Mouse (Mus musculus): ENCODE measurements around the gene Tfdp2.
A peak's percentile ranks its signal among the peaks of the same experiment; 100 is the strongest.
"Not testable (repeated sequence)": the region's sequence is repeated elsewhere in the genome, so short reads cannot be mapped to it uniquely, and the experiment has no call there.

Gene Tfdp2

DNA sequence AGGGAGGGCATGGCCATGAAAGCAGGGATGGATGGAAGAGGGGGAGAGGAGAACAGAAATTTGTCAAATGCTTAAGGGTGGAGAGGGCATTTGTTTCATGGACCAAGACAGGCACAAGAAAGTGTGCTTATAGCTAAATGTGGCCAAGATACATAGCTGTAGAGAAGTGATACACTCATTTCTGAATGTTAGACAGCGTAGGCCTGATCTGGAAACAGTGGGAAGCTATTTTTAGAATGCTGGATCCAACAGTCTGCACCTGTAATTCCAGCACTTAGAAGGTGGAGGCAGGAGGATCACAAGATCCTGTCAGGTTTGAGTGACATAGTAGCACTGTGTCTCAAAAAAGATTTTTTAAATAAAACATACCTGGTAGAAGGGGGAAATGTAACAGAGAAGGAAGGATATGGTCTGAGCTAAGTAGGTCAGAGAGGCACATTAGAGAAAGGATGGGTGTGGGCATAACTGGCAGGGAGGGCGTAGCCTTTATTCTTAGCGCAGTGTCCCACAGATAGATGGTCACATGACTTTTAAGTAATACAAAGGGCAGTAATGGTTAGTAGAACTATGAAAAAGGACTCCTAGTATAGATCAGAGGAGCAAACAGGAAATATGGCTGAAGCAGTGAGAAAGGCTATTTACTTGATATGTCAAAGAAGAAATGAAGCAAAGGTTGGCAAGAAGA lies 103.4 kb downstream of the Tfdp2 start:
- DNase-seq (ENCODE audit: low read depth, low spot score): no peak

DNA sequence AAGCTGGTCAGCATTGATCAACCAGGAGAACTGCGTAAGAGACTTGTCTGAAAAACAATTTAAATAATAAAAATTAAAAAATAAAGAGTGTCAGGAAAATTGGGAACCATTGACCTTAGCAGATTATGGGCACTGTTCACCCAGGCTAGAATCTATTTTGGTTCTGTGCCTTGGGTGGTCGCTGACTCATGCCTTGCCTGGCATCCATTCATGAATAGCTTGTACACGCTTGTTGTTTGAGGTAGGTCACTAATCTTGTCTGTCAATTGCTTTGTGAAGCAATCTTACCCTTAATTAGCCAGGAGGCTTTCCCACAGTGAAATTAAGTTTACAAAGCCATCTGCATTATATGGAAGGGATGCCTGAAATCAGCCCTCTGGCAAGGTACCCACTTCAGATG lies 112.7 kb downstream of the Tfdp2 start:
- no peak for DNase-seq (ENCODE audit: low read depth, low spot score)

DNA sequence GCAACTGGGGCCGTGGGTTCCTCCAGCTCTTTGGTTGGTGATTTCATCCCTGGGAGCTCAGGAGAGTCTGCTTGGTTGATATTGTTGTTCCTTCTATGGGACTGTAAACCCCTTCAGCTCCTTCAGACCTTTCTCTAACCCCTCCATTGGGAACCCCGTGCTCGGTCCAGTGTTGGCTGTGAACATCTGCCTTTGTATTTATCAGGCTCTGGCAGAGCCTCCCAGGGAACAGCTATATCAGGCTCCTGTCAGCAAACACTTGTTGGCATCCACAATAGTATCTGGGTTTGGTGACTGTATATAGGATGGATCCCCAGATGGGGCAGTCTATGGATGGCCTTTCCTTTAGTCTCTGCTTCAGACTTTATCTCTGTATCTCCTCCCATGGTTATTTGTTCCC lies 116.0 kb downstream of the Tfdp2 start:
- DNase-seq (ENCODE audit: low read depth, low spot score): no peak

DNA sequence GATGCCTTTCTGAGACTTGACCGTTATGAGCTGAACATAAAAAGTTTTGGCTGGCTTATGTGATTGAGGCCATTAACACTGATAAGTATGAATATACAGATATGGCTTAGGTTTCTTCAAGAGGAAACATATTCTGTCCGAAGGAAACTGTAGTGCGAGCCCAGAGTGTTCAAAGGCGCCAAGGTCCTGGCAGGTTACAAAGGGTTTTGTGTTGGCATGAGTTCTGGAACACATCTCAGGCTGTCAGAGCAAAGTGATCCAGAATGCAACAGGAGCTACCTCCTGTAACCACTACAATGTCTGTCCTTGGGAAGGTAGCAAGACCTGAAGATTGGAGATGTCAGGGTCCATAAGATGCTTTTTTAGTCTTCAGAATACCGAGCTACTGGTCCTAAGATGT lies 123.3 kb downstream of the Tfdp2 start:
- no peak for DNase-seq (ENCODE audit: low read depth, low spot score)

DNA sequence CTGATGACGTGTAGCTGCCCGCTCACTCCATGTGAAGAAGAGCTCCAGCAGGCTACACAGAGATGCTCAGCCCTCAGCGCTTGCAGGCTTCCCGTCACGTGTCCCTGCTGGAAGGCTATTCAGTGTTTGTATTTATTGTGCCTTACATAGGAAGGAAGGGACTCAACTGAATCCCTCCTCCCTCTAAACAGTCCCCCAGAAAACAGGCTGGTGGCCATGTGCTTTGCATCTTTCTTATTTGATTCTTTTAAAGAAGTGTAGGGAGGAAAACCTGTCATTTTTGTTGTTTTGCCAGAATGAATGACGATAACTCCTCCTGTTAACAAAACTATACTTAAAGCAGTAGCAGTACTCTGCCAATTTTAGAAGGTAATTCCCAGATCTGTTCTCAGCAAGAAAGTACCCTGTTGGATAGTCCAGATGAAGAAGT lies 124.5 kb downstream of the Tfdp2 start:
- DNase-seq (ENCODE audit: low read depth, low spot score): no peak

DNA sequence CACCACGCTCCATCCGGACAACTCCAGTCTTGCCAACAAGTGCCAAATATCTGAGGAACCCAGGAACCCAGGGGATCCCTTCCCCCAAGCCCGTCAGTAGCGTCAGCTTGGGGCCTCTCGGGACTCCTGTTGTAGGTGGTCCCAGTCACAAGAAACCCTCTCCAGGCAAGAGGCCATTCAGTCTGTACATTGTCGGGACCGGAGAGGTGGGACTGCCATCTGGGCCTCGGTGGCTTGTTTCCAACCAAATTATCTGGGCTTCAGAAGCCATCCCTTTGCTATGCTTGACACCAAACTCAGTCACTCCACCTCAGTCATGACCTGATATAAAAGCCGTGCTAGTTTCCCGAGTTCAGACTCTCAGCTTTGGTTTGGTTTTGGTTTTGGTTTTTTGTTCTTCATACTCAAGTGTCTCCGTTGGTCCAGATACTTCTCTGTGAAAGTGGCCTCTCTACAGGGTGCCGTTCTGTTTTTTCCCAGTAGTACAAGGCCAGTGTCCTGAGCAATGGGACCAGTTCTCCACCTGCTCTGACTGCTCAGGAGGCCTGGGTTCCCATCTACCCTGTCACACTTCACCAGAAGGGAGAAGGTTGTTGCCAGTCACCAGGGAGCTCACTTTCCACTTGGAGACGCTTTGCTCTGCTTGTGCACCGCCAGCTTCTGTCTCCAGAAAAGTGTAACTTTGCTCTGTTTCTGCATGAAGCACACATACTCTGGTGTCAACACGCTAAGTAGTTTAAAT lies 126.5 kb downstream of the Tfdp2 start:
- DNase-seq (ENCODE audit: low read depth, low spot score): no peak

DNA sequence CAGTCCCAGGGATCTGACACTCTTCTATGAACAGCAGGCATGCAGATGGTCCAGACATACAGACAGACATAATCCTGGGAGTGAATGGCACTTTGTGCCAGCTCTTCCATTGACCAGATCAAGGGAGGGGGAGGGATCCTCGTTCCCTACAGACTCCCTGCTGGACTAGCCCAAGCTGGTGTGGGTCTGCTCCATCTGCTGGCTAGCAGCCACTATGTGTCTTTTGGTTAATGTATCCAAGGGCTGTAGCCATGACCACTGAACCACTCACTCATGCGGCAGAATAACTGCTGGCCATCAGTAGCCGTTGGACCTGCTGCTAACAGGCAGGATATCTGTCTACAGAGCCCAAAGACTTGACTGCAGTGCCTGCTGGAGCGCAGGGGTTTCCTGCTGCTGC lies 128.4 kb downstream of the Tfdp2 start:
- no peak for DNase-seq (ENCODE audit: low read depth, low spot score)

DNA sequence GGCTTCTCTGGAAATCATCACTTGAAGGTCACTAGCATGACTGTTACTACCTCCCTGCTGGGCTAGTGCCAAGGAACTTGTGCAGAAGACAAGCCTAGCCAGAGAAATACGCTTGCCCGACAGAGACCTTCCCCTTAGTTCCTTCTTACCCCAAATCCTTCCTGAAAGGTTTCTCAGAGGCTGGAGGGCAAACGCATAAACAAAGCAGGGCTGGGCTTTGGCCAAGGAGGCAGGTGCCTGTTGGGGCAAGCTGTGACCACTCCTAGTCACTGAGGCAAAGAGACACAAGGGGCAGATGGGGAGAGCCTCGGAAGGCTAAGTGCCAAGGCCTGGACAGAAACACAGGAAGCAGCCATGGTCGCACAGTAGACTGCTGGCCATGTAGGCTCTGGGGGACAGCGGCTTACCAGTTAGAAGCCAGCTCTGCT lies 130.4 kb downstream of the Tfdp2 start:
- no peak for DNase-seq (ENCODE audit: low read depth, low spot score)

DNA sequence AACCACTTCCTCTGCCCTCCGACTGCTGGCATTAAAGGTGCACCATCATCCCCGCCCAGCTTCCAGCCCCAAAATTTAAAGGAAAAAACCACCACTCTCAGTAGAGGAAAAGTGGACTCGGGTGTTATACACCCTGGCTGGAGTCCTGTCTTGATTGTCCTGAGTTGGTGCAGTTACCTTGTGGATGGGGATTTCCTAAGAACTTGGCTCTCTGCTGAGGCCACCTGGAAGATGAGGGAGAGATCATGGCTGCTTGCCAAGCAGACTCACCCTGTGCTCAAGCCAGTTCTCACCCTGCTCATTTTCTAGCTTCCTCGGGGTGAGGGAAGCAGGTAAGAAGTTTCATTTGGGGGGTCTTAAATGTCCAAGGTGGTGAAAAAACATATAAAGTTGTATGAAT lies 132.2 kb downstream of the Tfdp2 start:
- DNase-seq (ENCODE audit: low read depth, low spot score): no peak

DNA sequence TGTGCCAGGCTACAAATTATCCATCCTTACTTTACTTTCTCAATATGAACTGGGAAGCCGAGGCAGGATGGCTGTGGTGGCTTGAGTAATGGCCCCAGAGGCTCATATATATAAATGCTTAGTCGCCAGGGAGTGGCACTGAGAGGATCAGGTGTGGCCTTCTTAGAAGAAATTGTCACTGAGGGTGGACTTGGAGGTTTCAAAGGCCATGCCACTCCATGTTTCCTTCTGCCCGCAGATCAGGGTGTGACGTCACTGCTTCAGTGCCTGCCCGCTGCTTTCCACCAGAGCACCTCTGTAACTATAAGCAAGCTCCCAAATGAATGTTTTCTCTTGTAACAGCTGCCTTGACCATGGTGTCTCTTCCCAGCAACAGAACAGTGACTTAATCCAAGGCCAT lies 135.1 kb downstream of the Tfdp2 start:
- no peak for DNase-seq (ENCODE audit: low read depth, low spot score)

DNA sequence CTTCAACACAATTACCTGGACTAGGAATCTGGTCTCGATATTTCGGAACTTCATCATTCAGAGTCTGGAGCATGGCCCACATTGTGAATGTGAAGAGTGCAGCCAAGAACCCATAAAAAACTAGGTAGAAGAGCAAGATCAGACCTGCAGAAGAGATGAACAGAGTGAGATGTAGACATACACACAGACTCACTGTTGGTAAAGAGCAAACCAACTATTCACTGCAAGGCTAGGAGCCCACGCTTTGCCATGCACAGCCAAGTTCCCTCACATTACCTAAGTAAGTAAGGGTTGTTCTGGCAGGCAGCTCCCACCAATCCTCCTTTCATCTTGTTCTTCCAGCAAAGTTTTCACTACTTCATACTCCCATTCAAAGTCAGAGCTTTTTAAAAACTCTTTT lies 149.7 kb downstream of the Tfdp2 start:
- DNase-seq (ENCODE audit: low read depth, low spot score): no peak

DNA sequence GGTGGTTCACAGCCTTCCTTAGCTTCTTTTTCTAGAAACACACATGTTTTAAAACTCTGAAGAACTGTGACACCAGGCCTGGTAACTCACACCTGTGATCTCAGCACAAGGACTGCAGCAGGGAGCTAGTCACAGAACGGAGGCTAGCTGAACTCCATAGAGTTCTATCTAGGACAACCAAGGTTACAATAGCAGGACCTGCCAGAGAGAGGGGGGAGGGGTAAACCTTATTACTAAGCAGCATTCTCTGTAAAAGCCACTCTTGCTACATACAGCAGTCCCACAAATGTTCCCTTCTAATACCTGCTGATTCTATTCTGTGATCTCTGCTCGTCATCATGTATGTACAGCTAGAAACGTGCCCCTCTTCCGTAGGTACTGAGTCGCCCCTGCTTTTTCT lies 152.8 kb downstream of the Tfdp2 start:
- no peak for DNase-seq (ENCODE audit: low read depth, low spot score)

DNA sequence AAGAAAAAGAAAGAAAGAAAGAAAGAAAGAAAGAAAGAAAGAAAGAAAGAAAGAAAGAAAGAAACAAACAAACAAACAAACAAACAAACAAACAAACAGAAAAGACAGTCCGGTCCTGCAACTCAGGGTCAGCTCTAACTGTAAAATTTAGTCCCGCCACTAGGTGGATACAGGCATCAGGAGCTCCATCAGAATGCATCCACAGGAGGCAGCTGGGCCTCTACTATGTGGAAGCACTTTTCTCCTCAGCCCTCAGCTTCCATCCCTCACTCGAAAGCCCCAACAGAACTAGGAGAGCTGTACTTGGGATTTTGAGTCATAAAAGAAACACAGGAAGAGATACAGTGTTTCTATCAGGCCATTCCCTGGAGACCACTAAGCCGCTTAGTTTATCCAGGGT lies 153.9 kb downstream of the Tfdp2 start:
- DNase-seq (ENCODE audit: low read depth, low spot score): peak; percentile 62

DNA sequence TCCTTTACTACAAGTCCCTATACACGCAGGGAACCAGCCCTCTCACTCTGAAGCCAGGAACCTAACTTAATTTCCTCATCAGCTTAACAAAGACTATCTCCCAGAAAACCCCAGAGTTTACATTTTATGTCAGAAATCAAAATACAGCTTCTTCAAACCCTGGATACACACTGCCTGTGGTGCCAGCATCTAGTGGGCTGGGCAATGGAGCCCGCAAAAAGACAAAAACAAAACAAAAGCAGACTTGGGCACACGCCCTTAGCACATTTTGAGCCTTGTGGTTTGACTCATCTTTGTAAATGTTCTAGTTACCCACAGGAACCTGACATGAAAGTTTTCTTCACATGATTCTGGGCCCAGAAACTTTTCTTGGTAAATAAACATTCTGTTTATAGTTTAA lies 154.4 kb downstream of the Tfdp2 start:
- DNase-seq (ENCODE audit: low read depth, low spot score): no peak

DNA sequence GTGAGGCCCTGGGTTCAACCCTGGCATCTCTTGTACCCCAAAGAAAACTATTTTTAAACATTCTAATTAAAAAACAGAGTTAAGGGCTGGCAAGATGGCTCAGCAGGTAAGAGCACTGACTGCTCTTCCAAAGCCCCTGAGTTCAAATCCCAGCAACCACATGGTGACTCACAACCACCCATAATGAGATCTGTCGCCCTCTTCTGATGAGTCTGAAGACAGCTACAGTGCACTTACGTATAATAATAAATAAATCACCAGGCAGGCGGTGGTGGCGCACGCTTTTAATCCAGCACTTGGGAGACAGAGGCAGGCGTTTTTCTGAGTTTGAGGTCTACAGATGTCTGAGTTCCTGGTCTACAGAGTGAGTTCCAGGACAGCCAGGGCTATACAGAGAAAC lies 155.7 kb downstream of the Tfdp2 start:
- DNase-seq (ENCODE audit: low read depth, low spot score): not testable (repeated sequence)

DNA sequence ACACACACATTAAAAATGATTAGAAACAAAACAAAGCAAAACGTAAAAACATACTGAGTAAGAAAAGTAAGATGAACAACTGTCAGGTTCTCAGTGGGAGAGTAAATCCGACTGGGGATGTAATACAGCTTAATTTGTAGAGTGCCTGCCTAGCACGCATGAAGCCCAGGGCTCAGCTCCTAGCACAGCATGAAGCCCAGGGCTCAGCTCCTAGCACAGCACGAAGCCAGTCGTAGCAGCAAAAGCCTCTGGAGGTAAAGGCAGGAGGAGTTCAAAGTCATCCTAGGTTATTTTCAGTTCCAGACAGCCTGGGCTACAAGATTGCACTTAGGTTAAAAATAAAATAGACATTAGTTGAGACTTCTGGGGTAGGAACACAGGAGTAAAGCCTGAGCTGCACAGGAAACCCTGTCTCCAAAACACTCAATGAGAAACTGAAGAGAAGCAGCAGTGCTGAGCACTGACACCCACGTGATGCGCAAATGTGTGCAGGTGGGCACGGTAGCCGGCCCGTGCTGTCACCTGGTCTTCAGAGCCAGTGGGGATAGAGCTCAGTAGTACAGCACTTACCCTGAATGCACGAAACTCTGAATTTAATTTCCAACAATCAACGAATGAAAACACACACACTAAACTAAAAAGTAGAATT lies 157.2 kb downstream of the Tfdp2 start:
- DNase-seq (ENCODE audit: low read depth, low spot score): no peak

DNA sequence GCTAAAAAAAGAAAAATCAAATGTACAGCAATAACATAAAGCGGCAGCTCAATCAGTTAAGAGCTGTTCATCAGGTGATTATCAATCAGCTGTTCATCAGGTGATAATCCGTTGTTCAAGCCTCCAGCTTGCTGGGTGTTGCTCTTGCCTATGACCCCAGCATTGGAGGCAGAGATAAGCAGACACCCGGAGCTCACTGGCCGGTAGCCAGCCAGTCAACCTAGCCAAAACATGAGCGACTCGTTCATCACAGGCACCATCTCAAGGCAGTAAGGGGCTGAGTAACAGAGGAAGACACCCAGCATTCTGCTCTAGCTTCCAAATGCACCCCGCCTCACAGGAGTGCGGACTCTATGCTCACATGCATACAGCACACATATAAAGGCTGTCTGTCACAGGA lies 157.7 kb downstream of the Tfdp2 start:
- no peak for DNase-seq (ENCODE audit: low read depth, low spot score)

DNA sequence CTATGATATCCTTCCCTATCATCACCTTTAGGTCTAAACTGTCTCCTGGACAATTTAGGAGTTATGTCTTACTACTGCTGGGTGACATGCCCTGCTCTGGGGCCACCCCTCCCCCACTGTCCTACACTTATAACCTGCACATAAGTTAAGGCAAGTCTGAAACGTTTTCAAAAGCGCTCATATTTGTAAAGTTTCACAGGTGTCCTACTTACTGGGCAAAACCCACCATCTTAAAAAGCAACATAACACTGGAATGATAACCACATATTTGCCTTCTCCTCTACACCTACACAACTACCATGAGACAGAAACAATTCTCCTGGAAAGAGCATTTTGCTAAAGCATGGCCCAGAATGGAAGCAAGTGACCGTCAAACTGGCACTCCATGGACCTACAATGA lies 164.0 kb downstream of the Tfdp2 start:
- no peak for DNase-seq (ENCODE audit: low read depth, low spot score)

DNA sequence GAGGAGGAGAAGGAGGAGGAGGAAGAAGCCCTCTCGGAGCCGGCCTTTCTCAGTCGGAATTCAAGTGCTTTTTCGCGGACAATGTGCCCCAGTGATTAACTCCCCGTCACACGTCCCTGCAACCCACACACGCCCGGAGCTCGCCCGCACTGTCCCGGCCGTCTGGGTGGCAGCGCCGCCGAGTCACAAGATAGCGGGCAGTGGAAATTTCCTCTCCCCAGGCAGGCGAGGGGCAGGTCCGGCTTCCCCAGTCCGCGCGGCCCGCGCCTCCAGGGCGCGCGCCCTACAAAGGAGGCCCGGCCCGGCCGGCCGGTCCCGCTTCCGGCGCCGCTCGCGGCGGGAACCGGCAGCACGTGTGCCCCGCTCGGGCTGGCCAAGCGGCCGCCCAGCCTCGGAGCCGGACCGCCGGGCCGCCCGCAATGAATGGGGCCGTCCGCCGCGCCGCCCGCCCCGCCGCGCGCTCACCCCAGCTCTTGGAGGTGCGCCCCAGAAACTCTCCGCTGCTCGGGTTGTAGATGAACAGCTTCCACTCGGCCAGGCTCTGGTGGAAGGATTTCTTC lies 167.6 kb downstream of the Tfdp2 start:
- DNase-seq (ENCODE audit: low read depth, low spot score): peak; percentile 46

DNA sequence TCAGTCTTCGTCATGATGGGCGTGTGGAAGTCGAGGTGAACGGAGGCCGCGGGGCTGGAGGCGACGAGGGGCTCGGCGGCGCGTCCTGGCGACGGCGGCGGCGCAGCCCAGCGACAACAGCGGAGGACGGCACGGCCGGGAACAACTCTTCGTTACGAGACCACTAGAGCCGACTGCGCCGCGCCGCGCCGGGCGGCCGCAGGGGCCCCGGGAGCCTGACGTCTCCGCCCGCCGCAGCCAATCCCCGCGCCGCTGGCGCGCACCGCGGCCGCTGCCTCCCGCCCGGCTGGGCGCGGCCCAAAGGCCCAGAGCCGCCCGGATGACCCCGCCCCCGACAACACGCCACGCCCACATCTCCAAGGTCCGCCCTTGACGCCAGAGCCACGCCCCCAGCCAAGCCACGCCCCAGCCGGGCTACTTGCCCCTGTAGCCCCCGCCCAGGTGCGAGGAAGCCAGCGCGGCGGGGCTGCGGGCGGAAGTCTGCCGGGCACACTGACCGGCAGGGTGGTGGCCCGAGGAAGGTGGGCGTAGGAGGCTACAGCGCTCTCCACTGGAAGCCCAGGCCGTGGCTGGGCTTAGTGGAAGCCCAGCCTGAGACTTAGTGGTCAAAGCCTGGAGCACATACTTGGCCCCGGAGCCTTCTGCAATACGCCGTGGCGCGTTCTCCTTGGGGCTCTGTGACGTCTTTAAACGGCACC lies 168.2 kb downstream of the Tfdp2 start, which contains the start of gene Atp1b3:
Atp1b3 (minus strand) TSS at position 302 of the 698 bp plus-strand sequence.
- peak; percentile 96 for DNase-seq (ENCODE audit: low read depth, low spot score)

DNA sequence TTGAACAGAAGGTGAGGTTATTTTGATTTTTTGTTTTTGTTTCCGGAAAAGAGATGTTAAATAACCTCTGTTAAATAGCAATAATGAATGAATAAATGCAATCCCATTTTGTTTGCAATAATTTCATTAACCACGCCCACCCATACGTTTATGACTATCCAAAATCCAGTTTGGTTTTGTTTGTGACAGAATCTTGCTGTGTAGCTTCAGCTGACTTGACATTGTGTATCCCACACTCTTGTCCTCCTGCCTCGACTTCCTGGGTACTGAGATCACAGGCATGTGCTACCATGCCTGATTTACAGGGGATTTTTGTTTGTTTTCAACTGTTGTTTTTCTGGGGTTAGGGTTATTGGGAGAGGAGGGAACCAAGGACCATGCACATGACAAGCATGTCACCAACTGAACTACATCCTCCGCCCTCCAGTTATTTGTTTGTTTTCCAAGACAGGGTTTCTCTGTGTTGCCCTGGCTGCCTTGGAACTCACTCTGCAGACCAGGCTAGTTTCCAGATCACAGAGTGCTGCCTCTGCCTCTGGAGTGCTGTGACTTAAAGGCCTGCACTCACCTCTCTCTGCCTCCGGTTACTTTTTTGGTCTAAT lies 169.3 kb downstream of the Tfdp2 start:
- no peak for DNase-seq (ENCODE audit: low read depth, low spot score)

All from forelimb bud, embryonic 11.5 days (tissue).